Mouse (Mus musculus) heart, postnatal 4 days (tissue): ENCODE data around the gene Auts2. TPM values are rescaled to one million over a fixed set of nuclear protein-coding genes. Genes with fewer than 3 reads are reported as not detected.

ENCODE experiments used
- DNase-seq: peaks from one replicate; pipeline ENCODE4 v3.0.0; 2021
- total RNA-seq, 2 experiments: library from RNA; stranded (reverse); gene quantifications; 2 replicates each; pipeline ENCODE4 v1.2.3; 2021

Gene Auts2
- total RNA-seq, 2 experiments from 2014 or later, result 49.0 to 51.4 TPM

DNA sequence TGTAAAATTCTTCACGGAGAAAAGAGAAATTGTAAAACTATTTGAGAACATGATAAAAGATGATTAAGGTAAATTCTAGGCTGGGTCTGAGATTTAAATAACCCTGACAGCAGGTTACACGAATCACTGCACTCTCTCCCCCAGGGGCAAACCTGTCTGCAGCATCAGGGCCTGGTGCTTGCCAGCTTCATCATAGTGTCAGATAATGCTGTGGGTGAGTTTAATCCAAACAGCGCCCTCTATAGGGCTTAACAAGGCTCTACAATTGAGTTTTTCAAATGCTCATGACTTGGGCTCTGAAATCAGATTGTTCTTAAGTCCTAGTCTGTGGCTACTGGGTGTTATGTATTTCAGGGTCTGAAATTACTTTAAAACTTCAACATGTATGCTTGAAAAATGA lies 565.6 kb downstream of the Auts2 start:
- no peak for DNase-seq

- DNase-seq, result no peak
These were observed 571.2 kb downstream of the Auts2 start for GRCm38 (mm10) chr5:131971901-131972300.

DNA sequence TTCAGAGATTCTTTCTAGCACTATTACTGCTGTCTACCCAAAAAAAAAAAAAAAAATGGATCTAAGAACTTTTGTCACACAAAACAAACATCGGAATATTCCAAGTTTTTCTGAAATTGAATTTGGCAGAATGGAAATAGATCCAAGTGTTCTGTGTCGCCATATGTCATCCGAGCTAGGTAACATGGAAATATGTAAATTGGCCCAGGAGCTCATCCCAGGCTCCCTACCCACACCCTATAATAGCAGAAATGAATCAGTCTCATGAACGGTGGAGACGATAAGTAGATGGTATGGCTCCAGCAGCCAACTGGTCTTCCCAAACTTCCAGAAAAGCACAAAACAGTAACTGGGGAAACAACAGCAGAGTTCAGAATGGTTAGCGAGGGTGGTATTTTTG lies 577.6 kb downstream of the Auts2 start:
- DNase-seq, result no peak

- no peak for DNase-seq
These were observed 579.6 kb downstream of the Auts2 start for GRCm38 (mm10) chr5:131963565-131963964.

- DNase-seq, result no peak
These were observed 581.3 kb downstream of the Auts2 start for GRCm38 (mm10) chr5:131961859-131962258.

GRCm38 (mm10) chr5:131960432-131960831 lies 582.7 kb downstream of the Auts2 start:
- DNase-seq, result no peak

GRCm38 (mm10) chr5:131956998-131957397 lies 586.1 kb downstream of the Auts2 start:
- DNase-seq, result no peak

GRCm38 (mm10) chr5:131956090-131956489 lies 587.1 kb downstream of the Auts2 start:
- DNase-seq, result no peak

GRCm38 (mm10) chr5:131955227-131956016 lies 587.7 kb downstream of the Auts2 start:
- DNase-seq, result no peak

- DNase-seq, result no peak
These were observed 594.5 kb downstream of the Auts2 start for GRCm38 (mm10) chr5:131948571-131949151.

- DNase-seq, result no peak
These were observed 596.3 kb downstream of the Auts2 start for GRCm38 (mm10) chr5:131946801-131947200.

DNA sequence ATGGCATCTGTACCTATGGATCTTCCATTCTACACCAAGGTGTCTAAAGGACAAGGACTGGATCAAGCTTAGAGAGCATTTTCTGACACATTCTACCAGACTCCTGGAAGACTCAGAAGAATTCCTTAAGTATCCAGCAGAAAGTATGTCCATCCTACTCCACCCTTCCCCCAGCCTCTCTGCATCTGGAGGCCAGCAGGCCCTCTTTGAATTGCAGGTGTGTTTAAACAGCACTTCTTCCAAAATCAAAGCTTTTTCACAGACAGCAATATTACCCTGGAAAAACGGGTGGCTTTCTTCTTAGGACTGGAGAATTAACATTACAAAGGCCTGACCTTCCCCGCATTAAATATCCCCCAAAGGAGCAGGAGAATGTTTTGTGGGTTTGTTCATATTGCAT lies 598.4 kb downstream of the Auts2 start:
- DNase-seq, result no peak

DNA sequence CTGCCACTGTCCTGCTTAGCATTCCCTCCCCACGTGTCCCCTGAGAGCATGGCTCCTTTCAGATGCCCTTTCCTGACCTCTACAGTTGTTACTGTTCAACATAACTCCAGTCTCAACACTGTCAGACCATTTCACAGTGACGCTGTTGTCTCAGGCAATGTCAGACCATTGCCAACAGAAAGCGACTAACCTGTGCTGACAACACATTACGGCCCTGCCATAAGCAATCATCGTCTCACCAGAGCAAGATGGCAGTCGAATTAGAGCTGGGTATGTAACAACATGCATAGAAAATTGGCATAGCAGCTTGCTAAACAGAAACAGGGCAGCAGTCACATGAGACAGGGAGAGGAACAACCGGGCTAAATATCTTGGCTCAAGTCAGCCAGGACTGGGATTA lies 614.4 kb downstream of the Auts2 start:
- DNase-seq, result no peak

GRCm38 (mm10) chr5:131922759-131923158 lies 620.4 kb downstream of the Auts2 start:
- no peak for DNase-seq

- no peak for DNase-seq
These were observed 621.0 kb downstream of the Auts2 start for GRCm38 (mm10) chr5:131922118-131922517.

- DNase-seq, result no peak
These were observed 623.0 kb downstream of the Auts2 start for GRCm38 (mm10) chr5:131919983-131920777.

- DNase-seq, result no peak
These were observed 626.2 kb downstream of the Auts2 start for GRCm38 (mm10) chr5:131916791-131917403.

- DNase-seq, result no peak
These were observed 629.6 kb downstream of the Auts2 start for GRCm38 (mm10) chr5:131913562-131913961.

DNA sequence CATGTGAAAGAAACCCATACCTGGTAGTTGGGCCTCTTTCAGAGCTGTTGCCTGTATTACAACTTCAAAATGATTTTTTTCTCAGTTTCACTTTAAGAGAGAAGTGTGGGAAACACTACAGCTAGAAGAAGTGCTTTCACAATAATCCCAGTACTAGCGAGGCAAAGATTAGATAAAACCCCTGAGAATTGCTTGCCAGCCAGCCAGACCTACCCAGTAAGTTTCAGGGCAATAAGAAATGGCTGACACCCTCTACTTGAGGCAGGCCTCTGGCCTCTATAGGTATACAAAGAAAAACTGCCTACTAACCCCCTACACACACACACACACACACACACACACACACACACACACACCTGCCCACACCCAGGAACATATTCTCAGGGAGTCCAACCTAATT lies 630.2 kb downstream of the Auts2 start:
- no peak for DNase-seq

DNA sequence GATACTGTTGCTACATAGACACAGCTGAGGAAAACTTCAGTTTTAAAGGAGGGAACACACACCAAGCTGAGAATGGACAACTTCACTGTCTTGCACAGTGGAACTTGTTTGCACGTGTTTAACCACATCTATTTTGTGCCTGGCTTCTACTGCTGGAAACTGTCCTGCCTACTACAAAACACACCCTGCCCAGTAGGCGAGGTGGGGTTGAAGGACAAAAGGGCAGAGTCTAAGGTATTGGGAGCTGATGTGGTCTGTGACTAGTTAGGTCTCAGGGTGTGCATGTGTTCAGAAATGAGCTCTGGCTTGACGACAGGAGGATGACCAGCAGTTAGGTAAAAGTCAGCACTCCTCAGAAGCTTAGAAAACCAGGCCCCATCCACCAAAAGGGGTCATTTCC lies 636.8 kb downstream of the Auts2 start:
- no peak for DNase-seq

GRCm38 (mm10) chr5:131904478-131904877 lies 638.7 kb downstream of the Auts2 start:
- DNase-seq, result no peak

DNA sequence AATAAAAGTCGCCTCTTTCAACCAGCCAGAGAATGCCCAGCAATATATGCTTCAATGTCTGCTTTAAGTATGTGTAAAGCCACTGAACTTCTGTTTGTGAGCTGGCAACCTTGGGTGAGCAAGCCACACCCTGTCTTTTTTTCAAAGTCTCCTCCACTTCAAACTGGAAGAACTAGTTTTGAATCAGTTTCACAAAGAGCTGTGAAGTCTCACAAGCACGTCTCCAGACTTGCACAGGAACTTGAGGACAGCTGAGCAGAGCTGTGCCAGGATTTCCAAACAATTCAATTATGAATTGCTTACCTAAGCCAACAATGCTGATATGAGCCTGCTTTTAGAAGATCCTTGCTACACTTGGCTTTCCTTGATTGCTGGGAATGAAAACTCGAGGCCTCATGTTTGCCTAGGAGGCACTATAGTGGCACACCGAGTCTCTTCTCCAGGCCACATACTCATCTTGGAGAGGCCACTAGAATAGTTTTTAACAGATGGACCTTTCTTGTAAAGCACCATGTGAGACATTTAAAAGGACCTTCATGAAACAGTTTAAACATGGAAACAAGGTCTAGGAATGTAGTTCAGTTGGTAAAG lies 645.0 kb downstream of the Auts2 start:
- DNase-seq, result no peak

- DNase-seq, result peak; percentile 5
These were observed 656.5 kb downstream of the Auts2 start for GRCm38 (mm10) chr5:131886636-131887035.
